Mouse (Mus musculus) kidney, adult 11 months (tissue): ENCODE measurements around the gene Nr2c1.
A peak's percentile ranks its signal among the peaks of the same experiment; 100 is the strongest.

ENCODE experiments used
- DNase-seq: peaks from one replicate; pipeline ENCODE4 v3.0.0; 2022

The Nr2c1 gene

GRCm38 (mm10) chr10:94147756-94148531, at the start of gene Nr2c1:
Gene Nr2c1 (plus strand): TSS chr10:94148023.
- peak; percentile 91 for DNase-seq

GRCm38 (mm10) chr10:94098100-94098499, 49.7 kb upstream of the Nr2c1 start:
- no peak for DNase-seq

GRCm38 (mm10) chr10:94105498-94105897, 42.3 kb upstream of the Nr2c1 start:
- no peak for DNase-seq

- DNase-seq: peak; percentile 67
These were observed 40.7 kb upstream of the Nr2c1 start for GRCm38 (mm10) chr10:94107168-94107567.

- DNase-seq: no peak
These were observed 40.2 kb upstream of the Nr2c1 start for GRCm38 (mm10) chr10:94107607-94108006.

- DNase-seq: no peak
These were observed 39.0 kb upstream of the Nr2c1 start for GRCm38 (mm10) chr10:94108791-94109190.

GRCm38 (mm10) chr10:94110834-94111754, 36.7 kb upstream of the Nr2c1 start:
- no peak for DNase-seq

GRCm38 (mm10) chr10:94112207-94112606, 35.6 kb upstream of the Nr2c1 start:
- DNase-seq: no peak

- DNase-seq: peak; percentile 76
These were observed 31.8 kb upstream of the Nr2c1 start for GRCm38 (mm10) chr10:94115893-94116599.

GRCm38 (mm10) chr10:94116781-94117340, 31.0 kb upstream of the Nr2c1 start:
- DNase-seq: no peak

- DNase-seq: no peak
These were observed 29.9 kb upstream of the Nr2c1 start for GRCm38 (mm10) chr10:94117916-94118315.

- DNase-seq: no peak
These were observed 28.8 kb upstream of the Nr2c1 start for GRCm38 (mm10) chr10:94118993-94119392.

GRCm38 (mm10) chr10:94120676-94121075, 27.1 kb upstream of the Nr2c1 start:
- DNase-seq: no peak

GRCm38 (mm10) chr10:94122595-94122994, 25.2 kb upstream of the Nr2c1 start:
- no peak for DNase-seq

- DNase-seq: no peak
These were observed 24.2 kb upstream of the Nr2c1 start for GRCm38 (mm10) chr10:94123581-94123980.

GRCm38 (mm10) chr10:94124376-94124775, 23.4 kb upstream of the Nr2c1 start:
- no peak for DNase-seq

GRCm38 (mm10) chr10:94129680-94130119, 18.1 kb upstream of the Nr2c1 start:
- DNase-seq: no peak

- DNase-seq: no peak
These were observed 14.7 kb upstream of the Nr2c1 start for GRCm38 (mm10) chr10:94133081-94133480.

- no peak for DNase-seq
These were observed 14.1 kb upstream of the Nr2c1 start for GRCm38 (mm10) chr10:94133674-94134073.

- DNase-seq: no peak
These were observed 13.1 kb upstream of the Nr2c1 start for GRCm38 (mm10) chr10:94134535-94135390.

GRCm38 (mm10) chr10:94138890-94139482, 8.8 kb upstream of the Nr2c1 start:
- DNase-seq: no peak
